Mouse (Mus musculus): ENCODE data around the gene Gmpr2.

Gene Gmpr2

DNA sequence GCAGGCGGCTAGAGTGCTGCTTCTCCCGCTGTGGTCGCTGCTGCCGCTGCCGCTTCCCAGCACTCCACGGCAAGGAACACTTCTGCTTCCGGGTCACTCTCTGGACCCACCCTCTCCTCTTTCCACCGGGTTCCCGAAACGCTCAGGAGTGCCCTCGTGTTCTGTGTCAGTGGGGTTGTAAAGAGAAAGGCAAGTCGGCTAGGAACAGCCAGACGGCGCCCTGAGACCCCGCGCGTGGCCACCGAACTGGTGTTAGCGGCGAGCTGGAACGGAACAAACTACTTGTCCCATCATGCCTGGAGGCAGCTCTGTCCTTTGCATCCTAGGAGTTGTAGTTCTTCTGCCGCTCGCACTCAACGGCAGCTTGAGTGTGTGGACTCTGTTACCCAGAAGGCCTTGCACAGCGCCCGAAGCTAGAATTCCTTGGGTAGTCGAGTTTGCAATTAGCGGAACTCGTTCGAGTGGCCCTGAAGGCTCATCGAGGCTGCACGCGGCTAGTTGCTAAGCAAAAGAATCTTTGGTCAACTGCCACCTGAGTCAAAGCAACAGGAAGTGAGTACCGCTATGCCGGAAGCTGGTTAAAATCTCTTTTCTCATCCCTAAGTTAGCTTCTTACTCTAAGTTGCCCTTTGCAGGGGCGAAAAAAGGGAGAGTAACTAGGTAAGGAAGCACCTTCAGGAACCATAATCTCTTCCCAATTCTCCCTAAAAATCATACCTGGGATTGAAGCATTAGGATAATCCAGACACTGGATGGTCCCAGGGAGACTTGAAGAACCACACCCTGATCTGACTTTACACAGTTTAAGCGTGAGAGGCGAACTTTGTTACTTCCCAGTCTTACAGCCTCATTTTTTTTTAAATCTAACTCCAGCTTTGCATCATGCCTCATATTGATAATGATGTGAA, at the start of gene Gmpr2, which contains the start of gene Nedd8:
Gmpr2 (plus strand) TSS at position 109 of the 908 bp plus-strand sequence.
Nedd8 (minus strand) TSS at position 292 of the 908 bp plus-strand sequence.
- peak; percentile 86 to 88 for DNase-seq

DNA sequence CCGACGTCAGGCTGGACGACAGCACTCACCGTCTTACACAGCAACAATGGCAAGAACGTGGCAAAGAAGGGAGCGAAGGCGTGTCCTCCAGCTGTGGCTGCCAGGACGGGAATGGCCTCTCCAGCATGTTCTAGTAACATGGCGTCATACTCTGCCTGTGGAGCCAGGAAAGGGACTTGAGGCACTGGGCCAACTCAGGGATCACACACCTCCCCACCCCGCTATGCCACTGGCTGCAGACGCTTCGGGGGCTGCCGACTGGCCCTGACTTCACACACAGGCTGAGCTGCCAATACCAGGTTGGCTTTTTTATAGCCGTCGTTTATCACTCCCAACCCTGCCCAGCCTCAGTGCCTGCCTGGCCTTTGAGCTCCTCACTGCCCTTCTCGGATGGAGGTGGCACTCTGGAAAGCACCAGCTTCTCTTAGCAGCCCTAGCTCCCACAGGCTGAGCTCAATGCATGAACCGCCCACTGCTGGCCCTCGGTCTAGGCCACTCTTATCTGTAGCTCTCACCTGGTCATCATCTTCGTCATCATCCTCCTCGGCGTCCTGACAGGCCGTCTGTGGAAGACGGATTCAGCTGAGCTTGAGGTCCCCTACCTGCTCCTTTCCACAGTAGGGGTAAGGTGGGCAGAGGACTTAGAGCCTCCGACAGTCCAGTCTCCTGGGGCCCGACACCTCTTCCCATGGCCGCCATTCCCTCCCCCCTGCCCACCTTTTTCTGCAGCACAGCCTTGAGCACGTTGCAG, 43.5 kb upstream of the Gmpr2 start:
- DNase-seq, result no peak

DNA sequence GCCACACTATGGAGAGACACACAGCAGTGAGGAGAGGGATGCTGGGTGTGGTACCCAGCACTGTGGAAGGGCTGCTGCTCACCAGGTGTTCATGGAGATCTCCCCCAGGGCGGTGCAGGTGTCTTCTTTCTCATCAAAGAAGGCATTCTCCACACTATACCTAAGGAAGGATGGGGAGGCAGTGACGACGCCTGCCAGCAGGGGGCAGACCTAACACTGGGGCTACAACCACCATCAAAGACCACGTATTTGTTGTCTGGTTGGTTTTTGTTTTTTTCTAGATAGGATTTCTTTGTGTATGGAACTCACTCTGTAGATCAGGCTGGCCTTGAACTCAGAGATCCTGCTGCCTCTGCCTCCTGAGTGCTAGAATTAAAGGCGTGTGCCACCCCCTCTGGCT, 42.4 kb upstream of the Gmpr2 start:
- peak; percentile 37 to 68 for DNase-seq

DNA sequence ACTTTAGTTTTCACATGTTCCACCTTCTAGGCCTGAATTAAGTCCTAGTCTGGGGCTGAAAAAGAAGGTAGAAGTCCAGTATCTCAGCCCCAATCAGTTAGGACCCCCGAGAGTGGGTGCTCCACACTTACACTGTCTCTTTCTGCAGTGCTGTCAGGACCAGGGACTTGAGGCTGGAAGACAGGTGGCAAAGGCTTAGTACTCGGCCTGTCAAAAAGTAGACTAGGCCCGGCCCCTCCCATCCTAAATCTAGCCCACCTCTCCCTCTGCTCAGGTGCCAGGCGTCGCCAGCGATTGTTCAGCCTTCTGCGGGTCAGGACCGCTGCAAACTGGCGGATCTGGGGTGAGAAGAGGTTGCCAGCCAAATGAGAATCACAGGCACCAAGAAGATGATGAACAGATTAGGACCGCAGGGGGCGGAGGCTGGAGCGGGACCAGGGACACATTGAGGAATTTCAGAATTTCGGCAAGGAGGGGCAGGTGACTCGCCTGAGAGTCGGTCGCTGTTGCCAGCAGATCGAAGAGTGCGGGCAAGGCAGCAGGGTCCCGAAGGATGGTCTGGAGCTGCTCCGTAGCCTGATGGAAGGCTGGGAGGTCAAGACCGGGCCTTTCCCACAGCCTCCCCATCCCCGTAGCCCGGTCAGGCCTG, 36.7 kb upstream of the Gmpr2 start:
- peak; percentile 75 to 86 for DNase-seq

DNA sequence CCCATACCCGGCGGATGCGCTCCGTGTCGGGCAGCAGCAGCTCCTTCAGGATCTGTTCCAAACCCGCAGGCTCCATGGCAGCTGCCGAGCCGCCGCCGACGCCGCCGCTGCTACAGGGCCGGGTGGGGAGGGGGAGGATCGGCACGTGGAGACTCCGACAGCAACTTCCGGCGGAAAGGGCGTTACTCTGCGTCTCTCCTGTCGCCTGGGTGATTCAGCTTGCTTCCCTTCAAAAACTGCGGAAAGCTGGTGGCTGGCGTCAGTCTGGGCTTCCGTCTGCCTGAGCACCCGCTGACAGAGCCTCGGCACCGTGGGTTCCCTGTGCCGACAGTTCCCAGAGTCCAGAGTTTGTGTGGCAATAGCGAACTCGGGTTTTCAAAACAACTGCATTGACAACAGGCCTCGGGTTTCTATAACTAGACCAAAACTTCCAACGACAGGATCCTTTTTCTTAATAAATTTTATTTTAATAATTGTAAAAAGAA, 36.2 kb upstream of the Gmpr2 start, which contains the start of gene Ipo4:
Ipo4 (minus strand) TSS at position 435 of the 485 bp plus-strand sequence.
- DNase-seq, result peak; percentile 87 to 90

DNA sequence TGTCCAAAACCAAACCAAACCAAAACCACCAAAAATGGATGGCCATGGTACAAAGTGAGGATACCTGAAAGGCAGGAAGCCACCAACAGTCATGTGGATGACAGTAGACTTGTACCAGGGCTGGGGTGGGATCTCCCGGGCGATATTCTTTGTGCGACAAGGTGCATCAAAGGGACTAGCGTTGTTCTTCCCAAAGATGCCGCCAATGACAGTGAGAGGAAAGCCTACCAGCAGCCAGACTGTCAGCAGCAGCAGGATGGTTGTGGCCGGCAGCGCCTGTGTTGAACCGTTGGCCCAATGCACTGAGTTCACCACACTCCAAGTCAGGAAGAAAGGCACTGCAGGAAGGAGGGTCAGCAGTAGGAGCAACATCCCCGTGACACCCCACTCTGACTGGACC, 33.9 kb upstream of the Gmpr2 start, which contains the start of gene Gm49378:
Gm49378 (minus strand) TSS at position 101 of the 400 bp plus-strand sequence.
- no peak for DNase-seq

DNA sequence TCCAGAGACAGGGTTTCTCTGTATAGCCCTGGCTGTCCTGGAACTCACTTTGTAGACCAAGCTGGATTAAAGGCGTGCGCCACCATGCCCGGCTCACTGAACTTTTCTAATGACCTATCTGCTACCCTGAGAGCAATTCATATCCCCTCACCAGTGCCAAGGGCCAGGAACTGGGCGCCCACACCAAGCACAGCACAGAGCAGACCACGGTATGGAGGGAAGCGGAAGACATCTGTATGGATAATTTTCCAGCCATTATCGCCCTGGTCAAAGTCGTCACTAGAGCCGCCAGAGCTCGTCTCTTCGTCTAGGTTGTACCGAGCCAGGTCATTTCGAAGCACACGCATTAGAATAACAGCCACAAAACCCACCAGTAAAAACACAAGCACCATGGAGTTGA, 30.9 kb upstream of the Gmpr2 start:
- no peak for DNase-seq

DNA sequence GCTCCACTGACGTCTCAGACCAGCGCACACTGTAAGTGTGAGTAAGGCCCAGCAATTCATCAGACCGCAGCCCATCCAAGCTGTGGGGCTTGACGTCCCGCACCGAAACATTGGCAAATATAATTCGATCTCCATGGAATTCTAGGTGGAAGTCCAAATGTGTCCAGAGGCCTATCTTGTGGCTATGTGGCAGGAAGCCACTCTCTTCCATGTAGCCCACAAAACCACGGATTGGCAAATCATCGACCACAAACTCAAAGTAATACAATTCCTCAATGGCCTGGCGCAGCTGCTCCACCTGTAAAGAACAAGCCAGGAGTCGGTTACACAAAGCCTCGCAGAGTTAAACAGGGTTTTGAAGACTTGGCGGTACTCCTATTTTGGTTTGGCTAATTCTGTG, 30.4 kb upstream of the Gmpr2 start:
- no peak for DNase-seq

DNA sequence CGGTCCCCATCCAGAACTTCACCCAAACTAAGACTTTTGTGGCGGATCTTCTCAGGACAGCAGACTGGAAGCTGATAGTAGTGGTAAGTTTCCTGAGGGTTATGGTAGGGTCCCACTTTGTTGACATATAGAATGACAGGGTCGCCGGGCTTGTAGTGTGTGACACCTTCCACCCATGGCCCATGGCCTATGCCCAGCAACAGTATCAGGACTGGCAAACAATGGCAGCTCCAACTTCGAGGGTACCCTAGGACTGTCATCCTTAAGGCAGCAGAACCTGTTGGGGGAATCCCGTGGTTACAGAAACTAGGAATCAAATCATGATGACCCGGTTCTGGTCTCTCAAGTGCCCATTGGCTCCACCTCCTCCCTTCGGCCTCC, 29.1 kb upstream of the Gmpr2 start:
- no peak for DNase-seq

DNA sequence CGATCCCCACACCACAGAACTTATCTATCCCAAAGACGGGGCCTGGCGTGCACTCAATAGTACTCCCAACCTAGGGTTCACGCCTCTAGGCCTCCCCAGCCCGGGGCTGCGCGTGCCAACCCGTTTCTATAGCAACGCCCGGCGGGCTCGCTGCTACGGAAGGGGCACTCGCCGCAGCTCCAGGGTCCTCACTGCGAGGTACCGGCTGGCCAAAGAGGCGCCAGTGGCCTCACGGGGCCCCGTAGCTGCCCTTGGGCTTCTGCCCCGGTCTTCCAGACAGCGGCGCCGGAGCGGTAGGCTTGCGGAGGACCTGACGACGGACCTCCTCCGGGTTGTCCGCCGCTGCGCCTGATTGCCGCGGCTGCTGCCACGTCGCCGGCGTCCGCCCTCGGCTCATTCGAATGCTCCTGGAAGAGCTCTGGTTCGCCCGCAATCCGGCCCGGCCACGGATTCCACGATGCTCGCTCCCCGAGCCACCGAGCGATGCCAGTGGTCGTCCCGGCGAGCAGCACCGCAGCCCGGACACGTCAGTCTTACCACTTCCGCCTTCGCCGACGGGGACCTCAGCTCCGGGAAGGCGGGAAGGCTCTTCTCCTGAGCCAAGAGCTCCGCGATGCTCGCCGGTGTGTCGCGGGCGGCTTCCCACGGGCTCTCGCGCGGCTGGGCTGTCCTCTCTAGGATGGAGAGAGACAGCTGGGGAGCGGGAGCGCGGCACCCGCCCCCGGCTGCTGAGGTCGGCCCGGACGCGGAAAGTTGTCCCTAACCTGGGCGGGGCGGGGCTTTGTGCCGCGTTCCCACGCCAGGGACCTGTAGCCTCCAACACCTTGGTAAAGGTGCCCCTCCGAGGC, 28.5 kb upstream of the Gmpr2 start, which contains the start of gene Tm9sf1:
Tm9sf1 (minus strand) TSS at position 747 of the 848 bp plus-strand sequence.
- peak; percentile 80 to 88 for DNase-seq

DNA sequence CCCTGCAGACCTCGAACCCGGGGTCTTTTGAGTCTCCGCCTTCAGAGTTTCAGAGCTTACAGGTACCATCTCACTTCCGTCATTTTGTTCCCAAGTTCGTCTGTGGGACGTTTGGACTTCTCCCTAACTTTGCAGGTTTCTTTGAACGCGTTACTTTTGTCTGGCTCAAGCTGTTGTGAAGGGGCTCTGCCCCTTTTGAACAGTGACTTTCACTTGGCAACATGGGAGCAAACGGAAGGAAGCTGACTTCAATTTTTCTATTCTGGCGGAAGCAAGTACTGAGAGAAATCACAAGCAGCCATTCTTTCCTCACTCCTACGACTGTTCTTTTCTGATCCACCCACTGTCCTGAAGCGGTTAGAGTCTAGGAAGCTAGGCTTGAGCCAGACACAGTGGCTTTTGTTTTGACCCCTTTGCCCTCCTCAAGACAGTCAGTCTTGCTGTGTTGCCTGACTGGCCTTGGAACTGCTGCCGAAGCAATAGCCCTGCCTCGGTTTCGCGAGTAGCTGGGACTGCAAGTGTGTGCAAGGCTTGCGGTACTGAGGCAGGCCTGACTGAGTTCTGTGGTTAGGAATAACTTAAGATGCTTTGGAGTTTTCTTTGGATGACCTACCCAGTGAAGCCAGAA, 27.4 kb upstream of the Gmpr2 start:
- DNase-seq, result no peak

DNA sequence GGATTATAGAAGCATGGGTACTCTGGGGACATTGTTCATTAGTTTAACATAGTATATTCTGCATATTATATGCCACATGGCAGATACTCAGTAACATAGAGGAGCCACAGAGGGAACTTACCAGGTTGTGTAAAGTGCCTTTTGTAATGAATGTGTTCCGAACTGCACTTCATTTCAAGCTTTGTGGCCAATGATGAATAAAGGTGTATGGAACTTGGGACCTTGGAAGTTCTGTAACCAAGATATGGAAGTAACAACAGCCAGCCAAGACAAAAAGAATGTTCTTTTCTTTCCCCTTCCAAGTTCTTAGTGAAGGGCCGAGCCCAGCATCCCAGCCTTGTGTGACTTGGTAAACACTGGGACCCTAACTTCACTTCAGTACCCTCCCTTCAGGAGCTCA, 21.9 kb upstream of the Gmpr2 start, which contains the start of gene Tssk4:
Tssk4 (plus strand) TSS at position 301 of the 400 bp plus-strand sequence.
- DNase-seq, result no peak

DNA sequence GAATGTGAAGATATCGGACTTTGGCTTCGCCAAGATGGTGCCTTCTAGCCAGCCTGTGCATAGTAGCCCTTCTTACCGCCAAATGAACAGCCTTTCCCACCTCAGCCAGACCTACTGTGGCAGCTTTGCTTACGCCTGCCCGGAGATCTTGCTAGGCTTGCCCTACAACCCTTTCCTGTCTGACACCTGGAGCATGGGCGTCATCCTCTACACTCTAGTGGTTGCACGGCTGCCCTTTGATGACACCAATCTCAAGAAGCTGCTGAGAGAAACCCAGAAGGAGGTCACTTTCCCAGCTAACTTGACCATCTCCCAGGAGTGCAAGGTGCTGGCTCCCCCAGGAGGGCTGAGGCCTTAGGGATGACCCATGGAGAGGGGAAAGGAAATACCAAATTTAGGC, 20.2 kb upstream of the Gmpr2 start:
- no peak for DNase-seq

DNA sequence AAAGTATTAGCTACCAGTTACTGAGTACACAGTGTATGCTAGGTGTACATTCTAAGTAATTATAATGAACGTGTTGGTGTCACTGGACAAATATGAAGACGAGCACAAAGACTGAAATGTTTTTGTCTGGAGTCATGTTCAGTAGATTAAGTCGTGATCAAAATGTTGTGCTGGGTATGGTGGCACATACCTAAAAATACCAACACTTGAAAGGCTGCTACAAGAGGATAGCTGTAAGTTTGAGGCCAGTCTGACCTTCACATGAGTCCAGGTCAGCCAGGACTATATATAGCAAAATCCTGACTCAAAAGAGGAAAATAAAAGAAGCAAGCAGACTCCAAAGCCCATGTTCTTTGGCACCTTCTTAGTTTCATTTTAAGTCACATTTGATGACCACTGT, 14.8 kb upstream of the Gmpr2 start:
- DNase-seq, result no peak

DNA sequence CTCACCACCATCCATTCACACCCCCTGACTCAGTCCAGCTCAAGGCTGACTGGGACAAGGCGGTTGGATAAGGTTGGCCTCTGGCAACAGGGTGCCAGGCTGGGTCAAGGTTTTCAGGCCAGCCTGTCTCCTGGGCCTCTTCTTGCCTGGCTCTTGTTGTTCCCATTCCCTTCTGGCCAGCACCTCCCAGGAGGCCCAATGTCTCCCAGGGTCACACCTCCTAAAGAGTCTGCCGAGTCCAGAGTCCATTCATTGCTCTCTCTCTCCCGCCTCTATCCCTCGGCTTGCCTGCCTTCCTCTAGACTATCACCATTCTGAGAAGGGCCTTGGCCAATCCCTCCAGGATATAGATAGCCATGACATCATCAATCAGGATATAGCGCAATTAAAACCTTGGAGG, 13.7 kb upstream of the Gmpr2 start:
- no peak for DNase-seq

DNA sequence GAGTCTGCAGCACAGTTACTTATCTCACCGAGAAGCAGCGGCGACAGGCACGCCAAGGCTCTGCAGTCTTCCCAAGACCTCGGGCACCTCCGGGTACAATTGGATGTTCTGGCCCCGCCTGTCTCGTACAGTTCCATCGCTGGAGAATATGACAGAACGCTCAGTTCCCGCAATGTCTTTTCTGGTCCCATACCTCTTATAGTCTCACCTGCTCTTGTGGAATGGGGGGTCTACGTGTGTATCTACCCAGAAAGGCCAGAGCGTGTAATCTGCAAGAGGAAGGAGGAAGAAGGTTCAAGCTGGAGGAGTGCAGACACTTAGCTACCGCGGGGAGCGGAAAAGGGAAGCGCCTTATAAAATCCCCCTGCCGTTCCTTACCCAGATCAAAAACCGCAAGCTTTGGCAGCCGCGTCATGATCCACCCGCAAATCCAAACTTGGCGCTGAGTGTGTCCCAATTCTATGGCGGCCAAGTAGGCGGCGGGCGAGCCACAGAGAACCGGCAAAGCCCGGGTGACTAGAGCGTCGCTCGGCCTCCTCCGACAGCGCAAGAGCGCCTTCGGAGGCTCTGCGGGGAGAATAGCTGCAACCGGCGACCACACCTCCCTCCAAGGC, 11.7 kb upstream of the Gmpr2 start, which contains the start of gene Mdp1:
Mdp1 (minus strand) TSS at position 549 of the 614 bp plus-strand sequence.
- DNase-seq, result peak; percentile 87

DNA sequence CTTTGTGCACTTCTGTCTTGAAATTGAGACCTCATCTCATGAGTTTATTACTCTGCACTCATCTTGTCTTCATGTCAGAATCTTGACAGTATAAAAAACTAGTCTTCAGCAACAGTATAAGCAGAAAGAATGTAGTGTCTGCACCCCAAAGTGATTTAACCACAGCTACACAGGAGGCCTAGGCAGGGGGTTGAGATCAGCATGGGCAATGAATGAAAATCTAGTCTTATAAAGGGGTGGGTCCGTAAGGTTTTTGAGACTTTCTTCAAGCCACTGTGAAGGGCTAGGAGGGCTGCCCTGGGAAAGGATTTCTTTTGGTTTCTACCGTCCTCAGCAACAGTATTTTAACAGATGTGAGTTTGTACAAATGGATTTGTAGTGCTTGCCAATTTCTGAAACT, 11.1 kb upstream of the Gmpr2 start:
- no peak for DNase-seq

DNA sequence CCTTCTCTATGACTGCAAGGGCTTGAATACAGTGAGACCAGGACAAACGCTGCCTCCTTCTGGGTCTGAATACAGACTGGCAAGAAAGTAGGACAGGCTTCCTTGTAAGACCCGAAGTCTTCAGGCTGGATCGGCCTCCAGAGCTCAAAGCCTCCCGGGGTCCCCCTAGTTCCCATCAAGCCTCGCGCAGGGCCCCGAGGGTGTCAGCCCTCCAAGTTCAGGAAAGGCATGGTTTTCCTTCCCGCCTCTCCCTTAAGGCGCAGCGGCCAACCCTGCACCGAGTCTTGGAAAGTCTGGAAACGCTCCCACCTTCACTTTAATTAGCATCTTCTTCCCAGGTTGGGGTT, 282 bp upstream of the Gmpr2 start:
- DNase-seq, result no peak

DNA sequence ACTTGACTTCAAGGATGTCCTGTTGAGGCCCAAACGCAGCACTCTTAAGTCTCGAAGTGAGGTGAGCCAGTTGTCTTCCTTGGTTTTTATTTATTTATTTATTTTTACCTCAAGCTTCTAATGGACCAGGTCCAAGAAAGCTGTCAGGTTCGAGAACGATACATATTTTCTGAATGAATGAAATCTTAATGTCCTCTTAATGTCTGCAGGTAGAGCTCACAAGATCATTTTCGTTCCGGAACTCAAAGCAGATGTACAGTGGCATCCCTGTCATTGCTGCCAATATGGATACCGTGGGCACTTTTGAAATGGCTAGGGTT, 960 bp downstream of the Gmpr2 start:
- DNase-seq, result no peak

DNA sequence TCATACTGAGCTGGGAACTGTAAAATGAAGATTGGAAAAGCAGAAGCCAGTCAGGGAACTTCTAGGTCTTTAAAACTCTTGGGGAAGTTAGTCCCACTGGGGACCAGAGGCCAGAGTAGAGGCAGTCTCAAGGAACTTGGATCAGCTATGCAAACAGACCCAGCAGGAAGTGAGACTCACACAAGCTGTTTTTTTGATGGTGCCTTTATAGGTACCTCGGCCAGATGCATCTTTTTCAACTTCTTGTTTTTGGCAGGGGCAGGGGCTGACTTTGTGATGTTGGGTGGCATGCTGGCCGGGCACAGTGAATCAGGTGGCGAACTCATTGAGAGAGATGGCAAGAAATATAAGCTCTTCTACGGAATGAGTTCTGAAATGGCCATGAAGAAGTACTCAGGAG, 5.9 kb downstream of the Gmpr2 start:
- DNase-seq, result no peak

Data from cerebellum, postnatal 14 days (tissue).